Mouse (Mus musculus): ENCODE measurements around the gene Myom1. TPM values are rescaled to one million over a fixed set of nuclear protein-coding genes. Genes with fewer than 3 reads are reported as not detected.

Gene Myom1
- polyA plus RNA-seq (2014; fragmentation: Illumina TruSeq; extraction: RNeasy Lipid Tissue Mini Kit (QIAGEN cat#74804); ENCODE audit: low read depth, low replicate concordance), result 4.2 TPM

DNA sequence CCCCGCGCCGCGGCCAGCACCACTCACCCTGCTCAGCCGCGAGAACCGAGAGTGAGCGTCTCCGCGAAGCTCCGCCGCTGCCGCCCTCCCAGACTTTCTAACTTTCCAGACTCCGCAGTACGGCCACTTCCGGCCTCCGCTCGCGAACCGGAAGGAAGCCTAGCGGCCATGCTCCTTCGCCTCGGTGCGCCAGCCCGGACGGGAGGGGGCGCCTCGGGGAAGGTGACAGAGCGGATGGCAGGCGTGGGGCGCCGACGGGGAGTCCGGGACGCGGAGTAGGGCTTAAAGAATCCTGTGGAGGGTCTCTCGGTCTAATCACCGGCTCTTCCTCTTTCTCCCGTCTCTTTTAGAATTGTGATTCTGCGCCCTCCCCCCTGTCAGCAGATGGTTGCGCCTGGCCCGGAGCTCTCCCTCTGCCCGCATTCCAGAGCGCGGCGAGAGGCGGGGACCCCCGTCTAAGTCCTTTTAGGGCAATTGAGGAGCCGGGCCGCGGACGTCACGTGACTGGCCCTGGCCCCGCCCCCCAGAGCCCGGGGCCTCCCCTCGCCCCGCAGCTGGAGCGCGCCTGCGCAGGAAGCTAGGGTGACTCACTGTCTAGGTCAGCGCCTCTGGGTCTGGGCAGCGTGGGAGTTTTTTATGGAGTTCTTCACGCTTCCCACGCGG is at the start of gene Myom1:
Gene Myom1, plus strand, starts transcription at position 553 of the 663 bp plus-strand sequence.

DNA sequence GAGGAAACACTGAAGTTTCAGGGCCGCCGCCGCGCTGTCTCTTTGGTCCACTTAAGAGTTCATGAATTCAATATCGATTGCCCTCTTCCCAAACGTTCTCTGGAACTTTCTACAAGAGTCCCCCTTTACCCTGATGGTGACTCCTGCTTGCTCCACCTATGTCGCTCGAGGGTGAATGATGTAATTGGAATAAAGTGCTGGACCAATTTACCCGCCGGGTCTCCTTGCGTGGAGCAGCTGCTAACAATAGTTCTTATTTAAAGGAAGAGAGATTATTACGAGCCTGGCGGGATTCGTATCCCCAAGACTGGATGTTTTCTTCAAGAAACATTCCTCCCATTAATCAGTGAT is 286 bp downstream of the Myom1 start, which contains the start of gene Myl12a:
Gene Myl12a, minus strand, starts transcription at position 135 of the 351 bp plus-strand sequence.

Other genes with a start within 250 kb of the Myom1 start
- gene Tgif1, start 149.1 kb upstream of the Myom1 start, polyA plus RNA-seq (2014; fragmentation: Illumina TruSeq; extraction: RNeasy Lipid Tissue Mini Kit (QIAGEN cat#74804); ENCODE audit: low read depth, low replicate concordance), result 69.7 TPM
- 194 TPM for gene Myl12a, start 245 bp downstream of the Myom1 start, polyA plus RNA-seq (2014; fragmentation: Illumina TruSeq; extraction: RNeasy Lipid Tissue Mini Kit (QIAGEN cat#74804); ENCODE audit: low read depth, low replicate concordance)
- 31.3 TPM for gene Lpin2, start 179.9 kb downstream of the Myom1 start, polyA plus RNA-seq (2014; fragmentation: Illumina TruSeq; extraction: RNeasy Lipid Tissue Mini Kit (QIAGEN cat#74804); ENCODE audit: low read depth, low replicate concordance)